Mouse (Mus musculus): Measurements from ENCODE around the gene Tsku. TPM values are rescaled to one million over a fixed set of nuclear protein-coding genes. Genes with fewer than 3 reads are reported as not detected.

Gene Tsku
- polyA plus RNA-seq, 1 experiment from 2014 or later, result 11.2 TPM

DNA sequence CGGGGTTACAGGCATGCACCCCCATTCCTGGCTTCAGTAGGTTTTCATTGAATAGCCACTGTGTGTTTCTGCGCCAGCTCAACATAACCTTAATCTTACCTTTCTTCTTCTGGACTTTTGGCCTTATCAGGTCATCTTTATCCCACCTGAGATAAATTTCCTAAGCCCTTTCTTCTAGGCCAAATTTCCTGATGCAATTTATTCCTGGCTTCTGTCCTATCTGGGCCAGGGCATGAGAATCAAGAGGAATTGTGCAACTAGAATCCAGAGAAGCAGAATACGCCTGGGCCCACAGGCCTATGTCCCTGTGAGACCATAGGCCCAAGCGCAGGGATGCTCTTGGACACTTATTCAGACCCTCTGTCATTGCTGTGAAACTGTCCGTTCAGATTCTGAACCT lies 27.6 kb downstream of the Tsku start:
- DNase-seq (ENCODE audit: low spot score), result no peak
- Histone ChIP-seq H3K27me3 (ENCODE audit: low read depth, poor library complexity, severe bottlenecking) (no peaks in the 10 kb centered on the region), H3K4me1 (peaks cover 11% of the 10 kb centered on the region), H3K9me3 (replicated peaks) (no peaks in the 10 kb centered on the region), H3K4me3 (no peak overlapping the region), H3K27ac (no peak overlapping the region), H3K36me3 (no peaks in the 10 kb centered on the region)
- 95% methylated on average over 5 of the region's 5 CpGs for WGBS

- no peaks in the 10 kb centered on the region for H3K9me3 ChIP-seq (replicated peaks)
- no peaks in the 10 kb centered on the region for H3K36me3 ChIP-seq
- peaks cover 11% of the 10 kb centered on the region for H3K4me1 ChIP-seq
- H3K27ac ChIP-seq, result no peak overlapping the region
- no peaks in the 10 kb centered on the region for H3K27me3 ChIP-seq (ENCODE audit: low read depth, poor library complexity, severe bottlenecking)
- DNase-seq (ENCODE audit: low spot score), result no peak
- H3K4me3 ChIP-seq, result no peak overlapping the region
- 68% methylated on average over 5 of the region's 5 CpGs for WGBS
Measured at GRCm38 (mm10) chr7:98332678-98333397, 28.3 kb downstream of the Tsku start.

DNA sequence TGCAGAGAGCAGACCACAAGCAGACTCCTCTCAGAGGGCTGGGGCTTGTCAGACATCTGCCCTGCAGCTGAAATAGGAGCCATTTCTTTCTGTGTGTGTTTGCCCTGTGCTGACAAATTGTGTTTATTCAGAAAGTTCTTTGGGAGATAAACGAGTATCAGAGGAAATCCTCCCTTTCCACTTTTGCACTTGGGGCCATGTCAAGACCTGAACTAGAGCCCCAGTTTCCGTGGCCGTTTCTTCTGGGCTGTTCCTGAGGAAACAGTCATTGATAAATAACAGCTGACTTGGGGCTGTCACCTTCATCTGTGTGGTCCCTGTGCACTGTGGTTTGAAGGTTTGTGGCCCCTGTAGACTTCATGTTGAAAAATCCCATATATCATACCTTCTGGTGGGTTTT lies 29.2 kb downstream of the Tsku start:
- Histone ChIP-seq H3K4me1 (peaks cover 11% of the 10 kb centered on the region), H3K36me3 (no peaks in the 10 kb centered on the region), H3K27me3 (ENCODE audit: low read depth, poor library complexity, severe bottlenecking) (no peaks in the 10 kb centered on the region), H3K9me3 (replicated peaks) (no peaks in the 10 kb centered on the region), H3K27ac (no peak overlapping the region), H3K4me3 (no peak overlapping the region)
- no peak for DNase-seq (ENCODE audit: low spot score)
- WGBS, result 22% methylated on average over 3 of the region's 3 CpGs

DNA sequence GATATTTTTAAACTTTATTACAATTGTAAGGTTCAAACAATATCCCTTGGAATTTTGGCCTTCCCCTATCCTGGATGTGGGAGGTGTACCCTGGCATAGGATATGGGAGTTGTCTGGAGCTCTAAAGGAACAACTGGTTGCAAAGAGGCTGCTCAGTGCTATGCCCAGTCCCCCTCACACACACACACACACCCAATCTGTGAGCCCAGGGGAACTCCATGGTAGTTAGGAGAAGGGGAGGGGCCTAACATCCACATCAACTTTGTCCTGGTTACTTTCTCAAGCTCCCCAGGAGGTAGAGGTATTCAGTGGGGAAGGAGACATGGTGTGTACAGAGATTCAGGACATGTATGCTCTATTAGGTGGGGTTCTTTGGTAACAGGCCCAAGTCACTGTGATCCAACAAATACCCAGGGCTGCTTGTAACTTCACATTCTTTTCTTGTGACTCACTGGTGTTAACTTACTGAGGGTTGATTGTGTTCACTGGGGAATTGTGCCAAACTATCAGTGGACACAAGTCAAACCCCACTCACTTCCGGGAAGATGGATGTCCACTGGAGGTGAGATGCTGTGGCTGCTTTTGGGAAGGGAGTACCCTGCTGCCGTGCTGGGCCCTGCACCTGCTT lies 30.6 kb downstream of the Tsku start:
- no peaks in the 10 kb centered on the region for H3K27me3 ChIP-seq (ENCODE audit: low read depth, poor library complexity, severe bottlenecking)
- no peak overlapping the region for H3K4me3 ChIP-seq
- H3K4me1 ChIP-seq, result peaks cover 11% of the 10 kb centered on the region
- H3K36me3 ChIP-seq, result no peaks in the 10 kb centered on the region
- no peak for DNase-seq (ENCODE audit: low spot score)
- H3K9me3 ChIP-seq (replicated peaks), result no peaks in the 10 kb centered on the region
- no peak overlapping the region for H3K27ac ChIP-seq
- WGBS, result 84% methylated on average over 2 of the region's 2 CpGs

GRCm38 (mm10) chr7:98329651-98330374 lies 31.3 kb downstream of the Tsku start:
- Histone ChIP-seq H3K27ac (no peak overlapping the region), H3K9me3 (replicated peaks) (no peaks in the 10 kb centered on the region), H3K4me1 (peaks cover 9% of the 10 kb centered on the region; the same call in 1 of the 2 replicates), H3K36me3 (no peaks in the 10 kb centered on the region), H3K27me3 (ENCODE audit: low read depth, poor library complexity, severe bottlenecking) (no peaks in the 10 kb centered on the region), H3K4me3 (no peak overlapping the region)
- DNase-seq (ENCODE audit: low spot score), result no peak
- 81% methylated on average over 7 of the region's 7 CpGs for WGBS

DNA sequence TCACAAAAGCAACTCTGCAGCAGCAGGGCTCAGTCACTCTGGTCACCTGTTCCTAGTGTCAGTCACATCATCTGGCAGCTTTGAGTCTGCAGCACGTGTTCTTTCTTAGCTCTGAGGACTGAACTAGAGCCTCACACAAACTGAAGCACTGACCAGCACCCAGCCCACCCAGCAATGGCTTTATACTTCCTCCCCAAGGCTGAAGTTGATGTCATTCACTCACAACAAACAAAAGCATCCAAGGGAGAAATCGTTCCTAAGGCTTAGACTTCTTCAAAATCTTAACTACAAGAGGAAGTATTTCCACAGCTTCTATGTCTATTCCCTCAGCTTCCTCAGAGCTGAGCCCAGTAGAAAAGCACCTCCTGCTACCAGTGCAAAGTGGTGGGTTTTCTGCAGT lies 32.8 kb downstream of the Tsku start:
- 62% methylated on average over 2 of the region's 2 CpGs for WGBS
- DNase-seq (ENCODE audit: low spot score), result no peak

DNA sequence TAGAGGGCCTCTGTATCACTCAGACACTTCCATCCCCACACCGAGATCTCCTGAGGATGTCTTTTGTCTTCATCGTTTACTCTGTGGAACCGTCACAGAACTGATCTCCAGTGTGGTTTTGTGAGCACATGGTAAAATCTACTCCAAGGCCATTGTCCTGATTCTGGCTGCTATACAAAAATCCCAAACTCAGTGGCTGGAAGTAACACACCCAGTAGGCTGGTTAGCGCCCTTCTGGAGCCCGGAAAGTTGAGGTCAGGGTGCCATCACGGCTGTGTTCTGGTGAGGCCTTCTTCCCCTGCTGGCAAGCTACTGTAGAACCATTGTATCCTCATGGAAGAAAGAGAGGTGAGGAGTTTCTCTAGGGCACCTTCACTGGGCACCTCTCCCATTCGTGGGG lies 35.1 kb downstream of the Tsku start:
- no peak overlapping the region for H3K4me3 ChIP-seq
- H3K36me3 ChIP-seq, result no peaks in the 10 kb centered on the region
- no peaks in the 10 kb centered on the region for H3K9me3 ChIP-seq (replicated peaks)
- WGBS, result 94% methylated on average over 7 of the region's 7 CpGs
- no peaks in the 10 kb centered on the region for H3K27me3 ChIP-seq (ENCODE audit: low read depth, poor library complexity, severe bottlenecking)
- H3K4me1 ChIP-seq, result no peaks in the 10 kb centered on the region
- H3K27ac ChIP-seq, result no peak overlapping the region
- DNase-seq (ENCODE audit: low spot score), result no peak

More for the DNA sequence above, 32.8 kb downstream of the Tsku start:
- no peaks in the 10 kb centered on the region for H3K36me3 ChIP-seq
- H3K27me3 ChIP-seq (ENCODE audit: low read depth, poor library complexity, severe bottlenecking), result no peaks in the 10 kb centered on the region
- no peak overlapping the region for H3K27ac ChIP-seq
- H3K4me3 ChIP-seq, result no peak overlapping the region
- no peaks in the 10 kb centered on the region for H3K9me3 ChIP-seq (replicated peaks)
- peaks cover 7% of the 10 kb centered on the region; the same call in 1 of the 2 replicates for H3K4me1 ChIP-seq

GRCm38 (mm10) chr7:98324228-98324627 lies 36.9 kb downstream of the Tsku start:
- Histone ChIP-seq H3K27ac (no peak overlapping the region), H3K27me3 (ENCODE audit: low read depth, poor library complexity, severe bottlenecking) (no peaks in the 10 kb centered on the region), H3K4me3 (no peak overlapping the region), H3K36me3 (no peaks in the 10 kb centered on the region), H3K4me1 (no peaks in the 10 kb centered on the region), H3K9me3 (replicated peaks) (no peaks in the 10 kb centered on the region)
- DNase-seq (ENCODE audit: low spot score), result no peak
- WGBS, result 69% methylated on average over 1 of the region's 1 CpGs

GRCm38 (mm10) chr7:98323288-98324019 lies 37.7 kb downstream of the Tsku start:
- WGBS, result 51% methylated on average over 5 of the region's 5 CpGs
- H3K4me1 ChIP-seq, result no peaks in the 10 kb centered on the region
- DNase-seq (ENCODE audit: low spot score), result no peak
- no peaks in the 10 kb centered on the region for H3K9me3 ChIP-seq (replicated peaks)
- no peaks in the 10 kb centered on the region for H3K36me3 ChIP-seq
- no peak overlapping the region for H3K27ac ChIP-seq
- no peak overlapping the region for H3K4me3 ChIP-seq
- H3K27me3 ChIP-seq (ENCODE audit: low read depth, poor library complexity, severe bottlenecking), result no peaks in the 10 kb centered on the region

- DNase-seq (ENCODE audit: low spot score), result no peak
- WGBS, result 76% methylated on average over 3 of the region's 3 CpGs
- H3K27me3 ChIP-seq (ENCODE audit: low read depth, poor library complexity, severe bottlenecking), result no peaks in the 10 kb centered on the region
- no peak overlapping the region for H3K27ac ChIP-seq
- no peak overlapping the region for H3K4me3 ChIP-seq
- no peaks in the 10 kb centered on the region for H3K9me3 ChIP-seq (replicated peaks)
- no peaks in the 10 kb centered on the region for H3K36me3 ChIP-seq
- no peaks in the 10 kb centered on the region for H3K4me1 ChIP-seq
Measured at GRCm38 (mm10) chr7:98322415-98322814, 38.7 kb downstream of the Tsku start.

DNA sequence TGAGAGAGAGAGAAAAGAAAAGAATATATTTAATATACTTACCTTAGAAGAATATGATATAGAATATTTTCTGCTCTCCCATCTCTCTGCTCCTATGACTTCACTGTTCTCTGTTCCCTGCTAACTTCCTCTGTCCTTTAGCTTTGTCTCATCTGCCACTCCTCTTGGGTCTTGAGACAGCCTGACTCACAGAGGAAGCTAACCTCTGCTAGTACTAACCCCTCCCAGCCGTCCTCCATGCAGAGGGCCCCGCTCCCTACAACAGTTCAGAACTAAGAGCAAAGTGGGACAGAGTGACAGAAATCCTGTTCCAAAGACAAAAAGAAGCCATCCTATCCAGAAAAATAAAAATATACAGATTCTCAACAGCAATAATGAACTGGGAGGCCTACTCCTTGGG lies 40.0 kb downstream of the Tsku start, which contains the start of gene Acer3:
Gene Acer3 (minus strand): TSS at position 126 of the 400 bp plus-strand sequence.
- no peak within 1 kb of the TSS for H3K4me3 ChIP-seq
- whole genome bisulfite sequencing, result 87% methylated on average over 2 of the region's 2 CpGs

DNA sequence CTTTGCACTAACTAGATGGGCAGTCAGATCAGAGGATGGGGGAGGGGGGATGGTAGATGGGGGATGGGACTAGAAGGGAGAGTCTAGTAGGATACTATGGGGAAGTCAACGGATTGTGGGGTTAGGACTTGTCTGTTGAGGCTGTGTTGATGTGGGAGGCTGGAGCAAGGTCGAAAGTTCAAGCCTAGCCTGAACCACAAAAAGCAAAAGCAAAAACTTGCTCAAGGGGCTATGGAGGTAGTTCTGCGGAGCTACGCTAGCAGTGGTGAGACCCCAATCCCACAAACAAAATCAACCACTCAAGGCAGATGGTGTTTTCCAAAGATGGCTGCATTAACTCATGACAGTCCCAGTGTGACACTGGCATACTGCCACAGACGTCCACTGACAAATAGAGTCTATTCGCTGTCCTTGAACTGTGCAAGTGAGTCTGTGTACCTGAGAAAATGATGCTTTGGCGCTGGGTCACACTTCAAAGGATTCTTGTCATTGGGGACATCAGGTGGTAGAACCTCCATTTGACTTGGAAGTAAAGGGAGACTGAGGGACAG lies 41.0 kb downstream of the Tsku start:
- no peaks in the 10 kb centered on the region for H3K27me3 ChIP-seq (ENCODE audit: low read depth, poor library complexity, severe bottlenecking)
- H3K36me3 ChIP-seq, result no peaks in the 10 kb centered on the region
- H3K4me1 ChIP-seq, result no peaks in the 10 kb centered on the region
- WGBS, result 88% methylated on average over 7 of the region's 7 CpGs
- no peak for DNase-seq (ENCODE audit: low spot score)
- no peak overlapping the region for H3K4me3 ChIP-seq
- no peaks in the 10 kb centered on the region for H3K9me3 ChIP-seq (replicated peaks)
- no peak overlapping the region for H3K27ac ChIP-seq

More for the DNA sequence above, 40.0 kb downstream of the Tsku start, which contains the start of gene Acer3:
- Histone ChIP-seq H3K9me3 (replicated peaks) (no peaks in the 10 kb centered on the region), H3K27me3 (ENCODE audit: low read depth, poor library complexity, severe bottlenecking) (no peaks in the 10 kb centered on the region), H3K36me3 (no peaks in the 10 kb centered on the region), H3K4me1 (no peaks in the 10 kb centered on the region), H3K27ac (no peak within 1 kb of the TSS)
- no peak for DNase-seq (ENCODE audit: low spot score)
